Mouse (Mus musculus): Measurements from ENCODE around the gene Napb.

GRCm38 (mm10) chr2:148750058-148750457, 17.8 kb upstream of the Napb start, which contains the start of gene Cstl1:
- TF ChIP-seq ETS1 (IDR thresholded peaks at IDR 0.05; ENCODE audit: low read depth, low read length), result no peak
- no peak for TF ChIP-seq RCOR1 (IDR thresholded peaks at IDR 0.05; ENCODE audit: low read depth, low read length)
- TF ChIP-seq CTCF (IDR thresholded peaks at IDR 0.05 in 2 of 3, conservative IDR thresholded peaks at IDR 0.05 in 1 of 3; ENCODE audit: control insufficient read depth in 1 of 3, insufficient read depth in 1 of 3, low read depth in 2 of 3, low read length in 3 of 3, poor library complexity in 1 of 3, severe bottlenecking in 1 of 3), result no peak
- TF ChIP-seq MYB (IDR thresholded peaks at IDR 0.05; ENCODE audit: low read depth, low read length), result no peak
- no peak for TF ChIP-seq POLR2A (IDR thresholded peaks at IDR 0.05; ENCODE audit: control insufficient read depth in 1 of 2, insufficient read depth in 1 of 2, low read depth in 1 of 2, low read length in 2 of 2, poor library complexity in 1 of 2)
- no peak for TF ChIP-seq GABPA (IDR thresholded peaks at IDR 0.05; ENCODE audit: low read depth, low read length)
- no peak for TF ChIP-seq GATA1 (IDR thresholded peaks at IDR 0.05; ENCODE audit: low read depth, low read length)
- TF ChIP-seq E2F4 (IDR thresholded peaks at IDR 0.05; ENCODE audit: borderline replicate concordance, low read depth, low read length), result no peak
- TF ChIP-seq ZNF384 (IDR thresholded peaks at IDR 0.05; ENCODE audit: low read depth, low read length), result no peak
- TF ChIP-seq TCF12 (IDR thresholded peaks at IDR 0.05; ENCODE audit: low read depth, low read length), result no peak
- no peak for TF ChIP-seq USF1 (IDR thresholded peaks at IDR 0.05; ENCODE audit: low read depth, low read length)
- TF ChIP-seq TAL1 (IDR thresholded peaks at IDR 0.05; ENCODE audit: low read length), result no peak
- TF ChIP-seq ZKSCAN1 (IDR thresholded peaks at IDR 0.05; ENCODE audit: low read depth, low read length), result no peak
- TF ChIP-seq ZMIZ1 (IDR thresholded peaks at IDR 0.05; ENCODE audit: low read depth, low read length), result no peak
